Mouse (Mus musculus): ENCODE results near the gene Zfp1. TPM values are rescaled to one million over a fixed set of nuclear protein-coding genes. Genes with fewer than 3 reads are reported as not detected.

Gene Zfp1
- polyA plus RNA-seq, 1 experiment from 2014 or later = 10.9 TPM

DNA sequence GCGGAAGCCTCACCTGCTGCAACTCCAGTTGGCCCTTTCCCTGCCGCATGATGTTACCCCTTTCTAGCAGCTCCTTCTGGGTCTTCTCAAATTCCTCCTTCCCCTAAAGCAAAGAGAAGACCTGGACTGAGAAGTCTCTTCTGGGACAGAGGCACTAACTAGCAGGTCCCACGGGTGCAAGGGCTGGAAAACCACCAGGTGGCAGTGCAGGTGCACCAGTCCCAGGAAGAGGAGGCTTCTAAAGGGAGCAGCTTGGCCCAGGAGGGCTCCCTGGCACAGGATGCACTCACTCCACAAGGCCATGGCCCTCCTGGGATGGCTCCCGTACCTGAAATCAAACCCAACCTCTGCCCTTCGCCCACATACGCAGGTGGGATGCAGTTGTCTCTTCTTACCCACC is 69.4 kb downstream of the Zfp1 start:
- Histone ChIP-seq H3K9me3 (ENCODE audit: control insufficient read depth, low read length) (no peaks in the 10 kb centered on the region), H3K9ac (ENCODE audit: low read length) (no peak overlapping the region), H3K4me2 (replicated peaks; ENCODE audit: low read depth) (no peak overlapping the region), H3K36me3 (ENCODE audit: control insufficient read depth, insufficient read depth, low read length) (peaks cover 22% of the 10 kb centered on the region), H3K4me3 (ENCODE audit: low read depth, low read length) (no peak overlapping the region), H3K27me3 (ENCODE audit: control insufficient read depth, insufficient read depth, low read length) (no peaks in the 10 kb centered on the region), H3K4me1 (replicated peaks; ENCODE audit: control insufficient read depth, insufficient read depth) (peaks cover 2% of the 10 kb centered on the region; the same call in 1 of the 2 replicates), H3K27ac (replicated peaks) (no peak overlapping the region)
- ATAC-seq (ENCODE audit: low FRiP score, low TSS enrichment) (peak; percentile 51; the same call in 1 of the 2 replicates), DNase-seq (ENCODE audit: low spot score) (peak; percentile 85)
- no peak for TF ChIP-seq EP300 (optimal IDR thresholded peaks at IDR 0.05)
- TF ChIP-seq CTCF (IDR thresholded peaks at IDR 0.05; ENCODE audit: low read depth) = peak; percentile 91
- WGBS = 76% methylated on average over 6 of the region's 6 CpGs

DNA sequence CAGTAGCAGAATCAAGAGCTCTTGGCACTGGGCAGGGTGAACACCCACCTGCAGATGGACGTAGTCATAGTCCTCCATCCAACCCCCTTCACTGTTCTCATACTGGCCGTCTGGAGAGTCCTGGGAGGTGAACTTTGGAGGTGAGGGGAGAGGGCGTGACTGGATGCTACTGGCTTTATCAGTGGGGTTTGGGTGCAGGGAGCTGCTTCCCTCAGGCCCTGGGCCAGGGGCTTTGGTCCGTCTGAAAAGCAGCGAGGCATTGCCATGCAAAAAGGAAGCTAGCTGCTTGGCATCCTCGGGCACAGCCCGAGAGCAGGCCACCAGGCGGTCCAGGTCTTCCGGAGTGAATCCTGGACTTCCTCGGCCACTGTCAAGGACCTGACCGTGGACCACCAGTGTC is 70.1 kb downstream of the Zfp1 start:
- Histone ChIP-seq H3K27ac (replicated peaks) (no peak overlapping the region), H3K27me3 (ENCODE audit: control insufficient read depth, insufficient read depth, low read length) (no peaks in the 10 kb centered on the region), H3K9me3 (ENCODE audit: control insufficient read depth, low read length) (no peaks in the 10 kb centered on the region), H3K4me3 (ENCODE audit: low read depth, low read length) (no peak overlapping the region), H3K4me2 (replicated peaks; ENCODE audit: low read depth) (no peak overlapping the region), H3K9ac (ENCODE audit: low read length) (no peak overlapping the region), H3K36me3 (ENCODE audit: control insufficient read depth, insufficient read depth, low read length) (peaks cover 22% of the 10 kb centered on the region), H3K4me1 (replicated peaks; ENCODE audit: control insufficient read depth, insufficient read depth) (peaks cover 6% of the 10 kb centered on the region)
- DNase-seq (ENCODE audit: low spot score) (no peak), ATAC-seq (ENCODE audit: low FRiP score, low TSS enrichment) (no peak)
- WGBS = 89% methylated on average over 11 of the region's 11 CpGs
- no peak for TF ChIP-seq CTCF (IDR thresholded peaks at IDR 0.05; ENCODE audit: low read depth)
- TF ChIP-seq EP300 (optimal IDR thresholded peaks at IDR 0.05) = no peak

- no peak overlapping the region for H3K9ac ChIP-seq (ENCODE audit: low read length)
- 91% methylated on average over 25 of the region's 25 CpGs for WGBS
- no peak overlapping the region for H3K27ac ChIP-seq (replicated peaks)
- H3K4me3 ChIP-seq (ENCODE audit: low read depth, low read length) = no peak overlapping the region
- TF ChIP-seq CTCF (IDR thresholded peaks at IDR 0.05; ENCODE audit: low read depth) (peak; percentile 7; the same call in 1 of the 2 replicates), EP300 (optimal IDR thresholded peaks at IDR 0.05) (no peak)
- no peak for ATAC-seq (ENCODE audit: low FRiP score, low TSS enrichment)
- H3K36me3 ChIP-seq (ENCODE audit: control insufficient read depth, insufficient read depth, low read length) = peaks cover 22% of the 10 kb centered on the region
- H3K4me2 ChIP-seq (replicated peaks; ENCODE audit: low read depth) = no peak overlapping the region
- DNase-seq (ENCODE audit: low spot score) = no peak
- H3K9me3 ChIP-seq (ENCODE audit: control insufficient read depth, low read length) = no peaks in the 10 kb centered on the region
- H3K27me3 ChIP-seq (ENCODE audit: control insufficient read depth, insufficient read depth, low read length) = no peaks in the 10 kb centered on the region
- H3K4me1 ChIP-seq (replicated peaks; ENCODE audit: control insufficient read depth, insufficient read depth) = peaks cover 7% of the 10 kb centered on the region
Measured at GRCm38 (mm10) chr8:111713817-111714216, 70.6 kb downstream of the Zfp1 start.

- TF ChIP-seq EP300 (optimal IDR thresholded peaks at IDR 0.05) (no peak), CTCF (IDR thresholded peaks at IDR 0.05; ENCODE audit: low read depth) (no peak)
- Histone ChIP-seq H3K4me3 (ENCODE audit: low read depth, low read length) (no peak overlapping the region), H3K27me3 (ENCODE audit: control insufficient read depth, insufficient read depth, low read length) (no peaks in the 10 kb centered on the region), H3K4me2 (replicated peaks; ENCODE audit: low read depth) (no peak overlapping the region), H3K36me3 (ENCODE audit: control insufficient read depth, insufficient read depth, low read length) (peaks cover 22% of the 10 kb centered on the region), H3K9me3 (ENCODE audit: control insufficient read depth, low read length) (no peaks in the 10 kb centered on the region), H3K4me1 (replicated peaks; ENCODE audit: control insufficient read depth, insufficient read depth) (peaks cover 9% of the 10 kb centered on the region), H3K9ac (ENCODE audit: low read length) (no peak overlapping the region), H3K27ac (replicated peaks) (no peak overlapping the region)
- WGBS = 86% methylated on average over 12 of the region's 12 CpGs
- DNase-seq (ENCODE audit: low spot score) (no peak), ATAC-seq (ENCODE audit: low FRiP score, low TSS enrichment) (no peak)
Measured at GRCm38 (mm10) chr8:111714295-111714694, 71.1 kb downstream of the Zfp1 start.

DNA sequence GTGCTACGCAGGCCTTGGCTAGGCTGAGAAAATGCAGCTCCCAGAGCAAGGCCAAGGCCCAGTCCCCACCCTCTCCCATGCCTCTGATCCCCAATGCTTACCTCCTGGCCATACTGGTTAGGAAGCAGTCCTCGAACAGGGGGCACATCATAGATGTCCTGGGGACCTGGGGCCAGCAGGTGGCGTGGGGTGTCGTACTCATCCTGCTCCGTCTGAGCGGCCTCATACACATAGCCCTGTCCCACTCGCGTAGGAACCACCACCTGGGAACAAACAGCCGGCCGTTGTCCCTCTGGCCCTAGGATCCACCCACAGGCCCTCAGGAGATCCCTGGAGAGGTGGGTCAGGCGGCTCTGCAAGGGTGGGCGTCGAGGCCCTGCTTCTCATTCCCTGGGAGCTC is 72.3 kb downstream of the Zfp1 start:
- DNase-seq (ENCODE audit: low spot score) (peak; percentile 14), ATAC-seq (ENCODE audit: low FRiP score, low TSS enrichment) (no peak)
- WGBS = 85% methylated on average over 13 of the region's 13 CpGs
- TF ChIP-seq EP300 (optimal IDR thresholded peaks at IDR 0.05) (no peak), CTCF (IDR thresholded peaks at IDR 0.05; ENCODE audit: low read depth) (peak; percentile 37)
- H3K4me3 ChIP-seq (ENCODE audit: low read depth, low read length) = no peak overlapping the region
- H3K36me3 ChIP-seq (ENCODE audit: control insufficient read depth, insufficient read depth, low read length) = peaks cover 23% of the 10 kb centered on the region
- no peak overlapping the region for H3K27ac ChIP-seq (replicated peaks)
- peaks cover 9% of the 10 kb centered on the region for H3K4me1 ChIP-seq (replicated peaks; ENCODE audit: control insufficient read depth, insufficient read depth)
- no peak overlapping the region for H3K4me2 ChIP-seq (replicated peaks; ENCODE audit: low read depth)
- H3K27me3 ChIP-seq (ENCODE audit: control insufficient read depth, insufficient read depth, low read length) = no peaks in the 10 kb centered on the region
- no peaks in the 10 kb centered on the region for H3K9me3 ChIP-seq (ENCODE audit: control insufficient read depth, low read length)
- H3K9ac ChIP-seq (ENCODE audit: low read length) = no peak overlapping the region

GRCm38 (mm10) chr8:111716603-111717487 is 73.6 kb downstream of the Zfp1 start:
- peaks cover 9% of the 10 kb centered on the region for H3K4me1 ChIP-seq (replicated peaks; ENCODE audit: control insufficient read depth, insufficient read depth)
- peak; percentile 64 for DNase-seq (ENCODE audit: low spot score)
- H3K9me3 ChIP-seq (ENCODE audit: control insufficient read depth, low read length) = no peaks in the 10 kb centered on the region
- ATAC-seq (ENCODE audit: low FRiP score, low TSS enrichment) = peak; percentile 59
- peaks cover 22% of the 10 kb centered on the region for H3K36me3 ChIP-seq (ENCODE audit: control insufficient read depth, insufficient read depth, low read length)
- H3K4me3 ChIP-seq (ENCODE audit: low read depth, low read length) = no peak overlapping the region
- peak overlapping the region; percentile 96 for H3K27ac ChIP-seq (replicated peaks)
- peak overlapping the region; percentile 38 for H3K4me2 ChIP-seq (replicated peaks; ENCODE audit: low read depth)
- TF ChIP-seq CTCF (IDR thresholded peaks at IDR 0.05; ENCODE audit: low read depth) (no peak), EP300 (optimal IDR thresholded peaks at IDR 0.05) (no peak)
- 34% methylated on average over 10 of the region's 10 CpGs for WGBS
- peak overlapping the region; percentile 61 for H3K9ac ChIP-seq (ENCODE audit: low read length)
- H3K27me3 ChIP-seq (ENCODE audit: control insufficient read depth, insufficient read depth, low read length) = no peaks in the 10 kb centered on the region

All from stomach, postnatal 0 days (tissue).